Mouse (Mus musculus): ENCODE data around the gene Agap1. TPM values are rescaled to one million over a fixed set of nuclear protein-coding genes. Genes with fewer than 3 reads are reported as not detected.

Gene Agap1
- polyA plus RNA-seq, 1 experiment from 2014 or later, result 89.6 TPM

GRCm38 (mm10) chr1:89921806-89922205 lies 467.2 kb downstream of the Agap1 start:
- 2% methylated on average over 10 of the region's 10 CpGs for WGBS
- Histone ChIP-seq H3K4me1 (ENCODE audit: control insufficient read depth, insufficient read depth, low read length) (peaks cover 11% of the 10 kb centered on the region), H3K4me3 (replicated peaks; ENCODE audit: low read depth, low read length) (no peak overlapping the region), H3K27ac (replicated peaks; ENCODE audit: low read depth, low read length) (no peak overlapping the region), H3K36me3 (ENCODE audit: control insufficient read depth, insufficient read depth, low read length) (no peaks in the 10 kb centered on the region), H3K9me3 (ENCODE audit: control insufficient read depth, low read length) (no peaks in the 10 kb centered on the region), H3K9ac (replicated peaks; ENCODE audit: low read length) (no peak overlapping the region), H3K27me3 (ENCODE audit: control insufficient read depth, insufficient read depth, low read length) (peaks cover 100% of the 10 kb centered on the region), H3K4me2 (ENCODE audit: low read length) (no peak overlapping the region)
- peak; percentile 67 for DNase-seq
- no peak for ATAC-seq (ENCODE audit: low FRiP score, low TSS enrichment)

DNA sequence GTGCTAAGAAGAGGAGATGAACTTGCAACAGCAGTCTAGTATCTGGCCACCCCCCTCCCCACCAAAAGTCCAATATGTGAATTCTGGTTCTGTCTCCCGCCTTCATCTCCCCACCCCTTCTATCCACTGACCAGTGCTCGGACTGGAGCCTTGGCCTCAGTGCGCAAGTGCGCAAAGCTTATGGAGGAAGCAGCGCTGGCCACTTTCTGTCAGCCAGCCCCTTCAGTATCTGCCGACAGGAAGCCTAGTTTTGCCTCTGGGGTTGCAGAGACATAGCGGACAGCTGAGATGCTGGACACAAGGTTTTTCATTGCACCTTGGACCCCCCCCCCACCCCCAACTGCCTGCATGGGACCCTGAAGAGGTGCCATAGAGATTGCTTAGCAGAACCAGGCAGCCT lies 467.7 kb downstream of the Agap1 start:
- no peak overlapping the region; the same call in 1 of the 2 replicates for H3K4me3 ChIP-seq (replicated peaks; ENCODE audit: low read depth, low read length)
- no peaks in the 10 kb centered on the region for H3K9me3 ChIP-seq (ENCODE audit: control insufficient read depth, low read length)
- H3K36me3 ChIP-seq (ENCODE audit: control insufficient read depth, insufficient read depth, low read length), result no peaks in the 10 kb centered on the region
- H3K27ac ChIP-seq (replicated peaks; ENCODE audit: low read depth, low read length), result no peak overlapping the region
- DNase-seq (peak; percentile 44), ATAC-seq (ENCODE audit: low FRiP score, low TSS enrichment) (no peak)
- no peak overlapping the region for H3K9ac ChIP-seq (replicated peaks; ENCODE audit: low read length)
- peaks cover 11% of the 10 kb centered on the region for H3K4me1 ChIP-seq (ENCODE audit: control insufficient read depth, insufficient read depth, low read length)
- WGBS, result under 1% methylated on average over 7 of the region's 7 CpGs
- peaks cover 100% of the 10 kb centered on the region for H3K27me3 ChIP-seq (ENCODE audit: control insufficient read depth, insufficient read depth, low read length)
- no peak overlapping the region for H3K4me2 ChIP-seq (ENCODE audit: low read length)

- under 1% methylated on average over 37 of the region's 41 CpGs for WGBS
- H3K27ac ChIP-seq (replicated peaks; ENCODE audit: low read depth, low read length), result no peak overlapping the region
- H3K4me3 ChIP-seq (replicated peaks; ENCODE audit: low read depth, low read length), result peak overlapping the region; percentile 10; the same call in 1 of the 2 replicates
- H3K9ac ChIP-seq (replicated peaks; ENCODE audit: low read length), result peak overlapping the region; percentile 9; the same call in 1 of the 2 replicates
- peaks cover 11% of the 10 kb centered on the region for H3K4me1 ChIP-seq (ENCODE audit: control insufficient read depth, insufficient read depth, low read length)
- H3K4me2 ChIP-seq (ENCODE audit: low read length), result peak overlapping the region; percentile 40
- no peaks in the 10 kb centered on the region for H3K36me3 ChIP-seq (ENCODE audit: control insufficient read depth, insufficient read depth, low read length)
- ATAC-seq (ENCODE audit: low FRiP score, low TSS enrichment), result 0 out of 2 replicates have a peak, but pooled peaks have one; percentile 39
- no peaks in the 10 kb centered on the region for H3K9me3 ChIP-seq (ENCODE audit: control insufficient read depth, low read length)
- DNase-seq, result peak; percentile 67
- H3K27me3 ChIP-seq (ENCODE audit: control insufficient read depth, insufficient read depth, low read length), result peaks cover 98% of the 10 kb centered on the region
These were observed 468.5 kb downstream of the Agap1 start for GRCm38 (mm10) chr1:89922883-89923641.

DNA sequence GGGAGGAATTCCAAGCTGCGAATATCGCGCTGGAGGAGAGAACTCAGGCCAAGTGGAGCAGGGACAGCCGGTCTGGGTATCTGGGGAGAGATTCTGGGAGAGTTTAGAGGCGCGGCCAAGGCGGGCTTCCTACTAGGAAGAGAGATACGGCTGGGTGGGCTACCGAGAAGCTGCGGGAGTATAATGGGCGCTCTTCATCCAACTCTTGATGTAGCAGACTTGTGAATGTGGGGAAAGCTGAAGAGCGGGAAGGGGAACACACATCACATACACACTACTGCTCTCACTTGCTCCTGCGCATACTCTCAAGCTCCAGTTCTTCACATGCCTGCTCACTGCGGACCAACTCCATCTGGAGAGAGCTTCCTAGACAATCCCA lies 469.0 kb downstream of the Agap1 start:
- peak overlapping the region; percentile 9; the same call in 1 of the 2 replicates for H3K9ac ChIP-seq (replicated peaks; ENCODE audit: low read length)
- H3K4me2 ChIP-seq (ENCODE audit: low read length), result no peak overlapping the region
- no peak for ATAC-seq (ENCODE audit: low FRiP score, low TSS enrichment)

DNA sequence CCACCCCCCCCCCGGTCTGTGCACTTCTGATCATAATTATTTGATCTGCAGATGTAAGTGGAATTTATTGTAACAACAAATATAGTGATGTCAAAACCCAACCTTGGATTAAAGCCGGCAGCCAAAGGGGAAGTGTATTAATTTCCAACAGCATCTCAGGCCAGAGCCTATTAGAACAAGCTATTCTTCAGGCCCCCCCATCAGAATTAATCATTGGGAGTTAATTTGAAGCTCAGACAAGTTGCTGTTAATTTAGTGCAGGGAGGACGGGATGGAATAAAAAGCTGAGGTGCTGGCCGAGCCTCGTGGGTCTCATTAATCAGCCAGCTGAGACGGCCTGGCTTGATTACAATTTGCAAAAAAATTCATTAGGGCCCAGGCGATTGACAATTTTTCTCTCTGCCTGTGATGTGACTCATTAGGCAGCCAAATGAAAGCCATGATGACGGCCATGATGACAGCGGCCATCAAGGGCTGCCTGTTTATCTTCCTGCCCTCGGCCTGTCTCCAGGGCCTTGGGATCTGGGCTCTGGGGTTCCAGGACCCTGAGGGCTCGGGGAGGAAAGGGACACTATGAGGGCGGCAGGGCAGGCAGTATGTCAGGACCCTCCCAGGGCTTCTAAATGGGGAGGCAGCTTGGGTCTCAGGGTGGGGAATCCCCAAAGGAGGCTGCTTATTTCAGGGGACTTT lies 471.0 kb downstream of the Agap1 start:
- H3K4me2 ChIP-seq (ENCODE audit: low read length), result 0 out of 2 replicates have a peak overlapping the region, but pooled peaks have one; percentile 1
- no peak for ATAC-seq (ENCODE audit: low FRiP score, low TSS enrichment)
- peaks cover 98% of the 10 kb centered on the region for H3K27me3 ChIP-seq (ENCODE audit: control insufficient read depth, insufficient read depth, low read length)
- no peak overlapping the region for H3K4me3 ChIP-seq (replicated peaks; ENCODE audit: low read depth, low read length)
- H3K9ac ChIP-seq (replicated peaks; ENCODE audit: low read length), result no peak overlapping the region
- H3K9me3 ChIP-seq (ENCODE audit: control insufficient read depth, low read length), result no peaks in the 10 kb centered on the region
- H3K27ac ChIP-seq (replicated peaks; ENCODE audit: low read depth, low read length), result no peak overlapping the region
- WGBS, result 10% methylated on average over 12 of the region's 12 CpGs
- H3K4me1 ChIP-seq (ENCODE audit: control insufficient read depth, insufficient read depth, low read length), result peaks cover 15% of the 10 kb centered on the region
- DNase-seq, result peak; percentile 35
- H3K36me3 ChIP-seq (ENCODE audit: control insufficient read depth, insufficient read depth, low read length), result no peaks in the 10 kb centered on the region

More for the DNA sequence above, 469.0 kb downstream of the Agap1 start:
- WGBS, result 3% methylated on average over 14 of the region's 14 CpGs
- Histone ChIP-seq H3K4me3 (replicated peaks; ENCODE audit: low read depth, low read length) (no peak overlapping the region), H3K27ac (replicated peaks; ENCODE audit: low read depth, low read length) (no peak overlapping the region), H3K4me1 (ENCODE audit: control insufficient read depth, insufficient read depth, low read length) (peaks cover 11% of the 10 kb centered on the region), H3K36me3 (ENCODE audit: control insufficient read depth, insufficient read depth, low read length) (no peaks in the 10 kb centered on the region), H3K9me3 (ENCODE audit: control insufficient read depth, low read length) (no peaks in the 10 kb centered on the region), H3K27me3 (ENCODE audit: control insufficient read depth, insufficient read depth, low read length) (peaks cover 98% of the 10 kb centered on the region)
- no peak for DNase-seq

DNA sequence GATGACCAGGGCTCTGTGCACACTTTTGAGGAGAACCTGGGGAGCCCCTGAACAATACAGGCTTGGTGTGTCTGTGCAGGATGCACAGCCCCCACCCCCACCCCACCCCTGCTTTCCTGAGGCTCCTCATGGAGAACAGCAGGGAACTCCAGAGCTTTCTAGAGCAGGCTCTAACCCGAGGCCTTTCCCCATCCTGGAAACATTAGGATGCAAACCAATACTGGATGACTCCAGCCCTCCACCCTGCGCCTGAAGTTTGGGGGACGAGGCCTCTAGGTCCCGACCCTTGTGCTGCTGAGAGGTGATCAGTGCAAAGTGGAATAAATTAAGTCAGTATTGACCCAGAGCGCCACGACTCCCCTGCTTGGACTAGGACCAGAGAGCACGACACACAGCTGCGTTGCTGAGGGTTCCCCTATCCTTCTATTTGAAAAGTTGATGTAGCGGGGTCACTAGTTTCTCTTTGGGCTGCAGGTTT lies 472.0 kb downstream of the Agap1 start:
- H3K4me3 ChIP-seq (replicated peaks; ENCODE audit: low read depth, low read length), result no peak overlapping the region
- no peak for DNase-seq
- WGBS, result 4% methylated on average over 9 of the region's 9 CpGs
- H3K27me3 ChIP-seq (ENCODE audit: control insufficient read depth, insufficient read depth, low read length), result peaks cover 98% of the 10 kb centered on the region
- no peak overlapping the region for H3K9ac ChIP-seq (replicated peaks; ENCODE audit: low read length)
- no peaks in the 10 kb centered on the region for H3K36me3 ChIP-seq (ENCODE audit: control insufficient read depth, insufficient read depth, low read length)
- H3K9me3 ChIP-seq (ENCODE audit: control insufficient read depth, low read length), result no peaks in the 10 kb centered on the region
- no peak for ATAC-seq (ENCODE audit: low FRiP score, low TSS enrichment)
- peak overlapping the region; percentile 25 for H3K4me2 ChIP-seq (ENCODE audit: low read length)
- peaks cover 19% of the 10 kb centered on the region for H3K4me1 ChIP-seq (ENCODE audit: control insufficient read depth, insufficient read depth, low read length)
- H3K27ac ChIP-seq (replicated peaks; ENCODE audit: low read depth, low read length), result no peak overlapping the region

- H3K27ac ChIP-seq (replicated peaks; ENCODE audit: low read depth, low read length), result no peak overlapping the region
- peak; percentile 34 for DNase-seq
- under 1% methylated on average over 36 of the region's 36 CpGs for WGBS
These were observed 472.6 kb downstream of the Agap1 start for GRCm38 (mm10) chr1:89927061-89927661.

DNA sequence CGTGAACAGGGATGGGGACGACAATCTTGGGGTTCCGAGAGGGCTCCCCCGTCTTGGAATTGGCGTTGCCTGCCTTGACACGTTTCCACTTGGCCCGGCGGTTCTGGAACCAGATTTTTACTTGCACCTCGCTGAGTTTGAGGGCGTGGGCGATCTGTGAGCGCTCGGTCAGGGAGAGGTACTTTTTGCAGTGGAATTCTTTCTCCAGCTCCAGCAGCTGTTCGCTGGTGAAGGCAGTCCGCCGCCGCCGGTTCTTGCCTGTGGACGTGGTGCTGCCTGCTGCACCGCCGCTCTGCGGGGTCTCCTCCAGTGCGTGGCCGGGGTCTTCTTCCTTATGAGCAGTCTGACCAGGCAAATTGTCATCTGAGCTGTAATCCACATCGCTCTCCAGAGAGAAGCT lies 474.1 kb downstream of the Agap1 start:
- Histone ChIP-seq H3K4me2 (ENCODE audit: low read length) (peak overlapping the region; percentile 24), H3K4me1 (ENCODE audit: control insufficient read depth, insufficient read depth, low read length) (peaks cover 9% of the 10 kb centered on the region; the same call in 1 of the 2 replicates), H3K9me3 (ENCODE audit: control insufficient read depth, low read length) (no peaks in the 10 kb centered on the region), H3K36me3 (ENCODE audit: control insufficient read depth, insufficient read depth, low read length) (no peaks in the 10 kb centered on the region), H3K27me3 (ENCODE audit: control insufficient read depth, insufficient read depth, low read length) (peaks cover 91% of the 10 kb centered on the region), H3K9ac (replicated peaks; ENCODE audit: low read length) (no peak overlapping the region; the same call in 1 of the 2 replicates), H3K4me3 (replicated peaks; ENCODE audit: low read depth, low read length) (peak overlapping the region; percentile 20), H3K27ac (replicated peaks; ENCODE audit: low read depth, low read length) (no peak overlapping the region)
- no peak for ATAC-seq (ENCODE audit: low FRiP score, low TSS enrichment)
- peak; percentile 55 for DNase-seq
- WGBS, result 3% methylated on average over 25 of the region's 25 CpGs

More at GRCm38 (mm10) chr1:89927061-89927661, 472.6 kb downstream of the Agap1 start:
- H3K27me3 ChIP-seq (ENCODE audit: control insufficient read depth, insufficient read depth, low read length), result peaks cover 98% of the 10 kb centered on the region
- no peak for ATAC-seq (ENCODE audit: low FRiP score, low TSS enrichment)
- no peak overlapping the region for H3K9ac ChIP-seq (replicated peaks; ENCODE audit: low read length)
- H3K9me3 ChIP-seq (ENCODE audit: control insufficient read depth, low read length), result no peaks in the 10 kb centered on the region
- H3K4me3 ChIP-seq (replicated peaks; ENCODE audit: low read depth, low read length), result peak overlapping the region; percentile 14; the same call in 1 of the 2 replicates
- peaks cover 19% of the 10 kb centered on the region for H3K4me1 ChIP-seq (ENCODE audit: control insufficient read depth, insufficient read depth, low read length)
- H3K36me3 ChIP-seq (ENCODE audit: control insufficient read depth, insufficient read depth, low read length), result no peaks in the 10 kb centered on the region
- peak overlapping the region; percentile 24 for H3K4me2 ChIP-seq (ENCODE audit: low read length)

Data from midbrain, embryonic 14.5 days (tissue).